Mouse (Mus musculus) lung, postnatal 0 days (tissue): ENCODE data around the gene Cd46.

Experiments
- CTCF ChIP-seq: IDR thresholded peaks from 2 replicates; pipeline ENCODE4 v1.5.1; 2016; ENCODE audit warnings: antibody characterized with exemption, mild to moderate bottlenecking
- EP300 ChIP-seq: IDR thresholded peaks from 2 replicates; pipeline ENCODE4 v1.6.1; 2016; ENCODE audit warnings: antibody characterized with exemption, mild to moderate bottlenecking, control low read depth

- TF ChIP-seq CTCF, result no peak
- no peak for TF ChIP-seq EP300
Observed at GRCm38 (mm10) chr1:195082142-195082541, 9.9 kb downstream of the Cd46 start.
